Mouse (Mus musculus) adrenal gland, adult 2 months (tissue): ENCODE results near the gene Gm20388. TPM values are rescaled to one million over a fixed set of nuclear protein-coding genes. Genes with fewer than 3 reads are reported as not detected.

Experiments
- DNase-seq: peaks from one replicate; pipeline ENCODE4 v3.0.0; 2021
- polyA plus RNA-seq: library from polyadenylated mRNA; depleted of rRNA; stranded (reverse); fragments of >200 nt; gene quantifications from 2 replicates; pipeline ENCODE4 v1.2.3, GENCODE M21; 2012
- total RNA-seq, 2 experiments: library from RNA; stranded (reverse); gene quantifications; 2 replicates each; pipeline ENCODE4 v1.2.3; 2021

Gene Gm20388
- total and polyA plus RNA-seq, 3 experiments, result 5.9 to 50.1 (median 9.9) TPM

DNA sequence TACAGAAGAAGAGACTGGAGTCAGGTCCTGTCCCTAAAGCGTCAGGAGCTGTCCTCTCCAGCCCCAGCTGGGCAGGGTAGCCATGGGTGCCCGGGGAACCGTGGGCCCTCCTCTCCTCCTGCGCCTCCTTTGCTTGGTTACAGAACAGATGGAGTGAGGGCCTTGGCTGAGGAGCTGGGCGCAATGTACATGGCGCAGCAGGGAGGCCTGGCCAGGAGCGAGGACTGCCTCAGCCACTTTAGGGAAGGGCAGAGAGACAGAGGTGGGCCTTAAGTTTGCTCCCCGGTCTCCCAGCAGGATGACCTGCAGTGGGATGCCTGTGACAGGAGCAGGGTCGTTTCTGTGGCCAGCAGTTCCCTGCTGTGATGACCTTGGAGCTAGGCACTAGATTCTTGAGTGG, 381.0 kb downstream of the Gm20388 start:
- no peak for DNase-seq

DNA sequence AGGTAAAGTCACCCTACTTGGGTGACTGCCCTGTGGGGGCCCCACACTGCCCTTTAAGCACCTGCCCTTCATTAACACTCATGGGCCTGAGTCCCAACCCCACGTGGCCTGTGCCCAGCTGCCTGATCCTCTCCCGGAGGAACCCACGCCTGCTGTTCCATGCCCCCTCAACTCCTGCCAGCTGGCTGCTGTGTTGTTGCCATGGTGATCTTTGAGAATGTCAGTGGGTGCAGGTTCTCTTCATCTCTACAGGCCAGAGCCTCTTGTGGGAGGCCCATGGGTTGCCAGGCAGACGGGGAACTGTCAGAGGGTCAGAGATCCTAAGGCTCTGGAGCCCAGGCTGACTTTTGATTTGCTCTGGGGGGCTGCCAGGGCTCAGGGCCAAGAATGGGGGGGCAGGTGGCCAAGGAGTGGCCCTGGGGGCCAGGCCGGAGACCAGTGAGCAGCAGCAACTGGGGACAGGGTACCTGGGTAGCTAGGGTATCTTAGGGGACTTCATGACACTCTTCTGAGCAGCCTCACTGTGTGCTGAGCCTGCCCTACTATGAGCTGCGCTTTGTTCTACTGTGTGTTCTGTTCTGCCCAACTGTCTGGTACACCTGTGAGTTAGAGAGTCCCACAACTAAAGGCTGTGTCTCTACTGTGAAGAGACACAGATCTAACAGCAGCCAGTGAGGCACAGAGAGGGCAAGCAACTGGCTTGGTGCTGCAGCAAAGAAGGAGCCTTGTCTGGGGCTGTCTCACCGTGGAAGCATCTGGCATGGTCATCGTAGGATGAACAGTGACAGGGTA, 381.9 kb downstream of the Gm20388 start:
- peak; percentile 59 for DNase-seq

DNA sequence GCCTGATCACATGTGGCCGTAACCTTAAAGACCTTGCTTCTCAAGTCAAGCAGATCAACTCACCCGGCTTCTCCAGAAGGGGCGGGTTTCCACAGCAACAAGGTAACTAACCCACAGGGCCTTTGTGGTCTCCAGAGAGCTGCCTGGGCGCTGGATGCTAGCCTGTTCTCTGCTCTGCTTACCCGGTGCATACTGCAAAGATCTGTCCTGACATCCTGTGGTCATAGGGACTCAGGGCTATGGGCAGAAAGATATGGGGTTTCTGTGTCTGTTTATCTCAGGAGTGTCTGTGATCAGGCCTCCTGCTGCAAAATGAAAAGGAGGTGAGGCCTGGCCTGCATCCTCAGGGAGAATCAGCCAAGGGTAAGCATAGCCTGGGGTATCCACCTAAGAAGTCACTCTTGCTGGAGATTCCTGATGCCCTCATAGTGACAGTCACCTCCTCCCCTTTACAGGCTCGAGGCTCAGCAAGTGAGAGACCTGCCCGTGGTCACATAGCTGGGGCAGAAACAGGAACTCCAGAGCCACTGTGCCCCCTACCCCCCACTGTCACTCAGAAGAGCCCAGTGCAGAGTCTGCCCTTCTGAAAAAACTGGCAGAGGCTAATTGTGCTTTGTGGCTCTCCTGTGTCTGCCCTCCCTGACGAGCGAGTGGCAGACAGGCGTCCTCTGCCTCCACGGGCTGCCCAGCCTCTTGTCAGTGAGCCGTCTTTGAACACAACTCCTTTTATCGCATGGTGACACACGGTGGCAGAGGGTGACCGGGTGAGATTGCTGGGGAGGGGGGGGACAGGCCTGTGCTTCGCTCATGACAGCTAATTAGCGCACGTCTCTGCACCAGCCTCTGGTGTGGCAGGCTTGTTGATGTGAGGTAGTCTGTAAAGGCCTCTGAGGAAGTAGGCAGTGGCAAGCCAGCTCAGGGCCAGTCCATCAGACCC, 383.0 kb downstream of the Gm20388 start:
- no peak for DNase-seq

DNA sequence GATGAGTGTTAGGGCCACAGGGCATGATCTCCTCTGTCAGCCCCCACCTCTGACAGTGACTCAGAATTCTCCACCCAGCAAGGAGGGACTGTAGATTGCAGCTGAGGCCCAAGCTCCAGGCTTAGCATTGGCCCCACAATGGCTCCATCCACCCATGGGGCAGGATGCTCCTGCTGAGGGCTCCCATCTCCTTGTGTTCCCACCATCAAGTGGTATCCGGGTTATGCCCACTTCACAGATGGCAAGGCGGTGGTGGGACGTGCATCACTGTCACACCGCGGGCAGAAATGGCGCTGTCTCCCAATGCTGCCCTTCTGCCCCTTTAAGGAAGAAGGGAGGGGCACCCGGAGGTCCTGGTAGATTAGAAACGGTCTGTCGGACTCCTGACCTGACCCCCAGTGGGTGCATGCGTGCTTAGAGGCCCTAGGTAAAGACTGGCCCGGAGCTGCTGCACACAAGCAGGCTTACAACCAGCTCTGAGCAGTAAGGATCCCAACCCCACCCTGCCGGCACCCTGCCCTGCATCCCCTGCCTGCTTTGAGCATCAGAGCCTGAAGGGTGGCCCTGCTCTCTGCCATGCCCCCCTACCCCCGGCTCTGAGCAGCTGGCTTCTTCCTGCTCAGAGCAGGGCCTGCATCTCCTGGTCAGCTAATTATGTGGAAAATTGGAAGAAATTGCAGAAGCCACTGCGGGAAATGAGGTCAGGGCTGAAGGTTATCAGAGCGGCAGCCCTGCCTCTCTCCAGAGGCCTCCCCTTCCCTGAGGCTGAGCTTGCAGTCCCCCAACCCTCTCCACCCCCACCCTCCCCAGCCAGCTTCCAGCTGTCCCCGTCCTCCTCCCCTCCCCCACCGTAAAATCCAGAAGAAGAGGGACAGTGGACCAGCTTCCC, 384.6 kb downstream of the Gm20388 start:
- DNase-seq, result peak; percentile 55

DNA sequence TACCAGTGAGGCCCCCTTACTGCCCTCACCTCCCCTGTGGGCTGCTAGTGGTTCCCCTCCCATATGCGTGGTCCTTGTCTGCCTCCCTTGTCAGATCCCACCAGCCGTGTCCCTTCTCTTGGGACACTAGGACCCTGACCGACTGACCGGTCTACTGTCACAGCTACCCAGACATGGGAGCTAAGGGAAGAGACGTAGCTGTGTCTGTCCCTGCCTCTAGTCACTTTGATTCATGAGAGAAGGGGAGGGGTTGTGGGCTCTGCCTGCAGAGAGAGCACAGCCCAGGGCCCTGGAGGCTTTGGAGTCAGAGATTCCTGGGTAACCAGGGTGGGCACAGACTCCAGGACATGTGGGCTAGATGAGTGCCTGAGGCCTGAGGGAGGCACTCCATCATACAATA, 386.4 kb downstream of the Gm20388 start:
- no peak for DNase-seq

DNA sequence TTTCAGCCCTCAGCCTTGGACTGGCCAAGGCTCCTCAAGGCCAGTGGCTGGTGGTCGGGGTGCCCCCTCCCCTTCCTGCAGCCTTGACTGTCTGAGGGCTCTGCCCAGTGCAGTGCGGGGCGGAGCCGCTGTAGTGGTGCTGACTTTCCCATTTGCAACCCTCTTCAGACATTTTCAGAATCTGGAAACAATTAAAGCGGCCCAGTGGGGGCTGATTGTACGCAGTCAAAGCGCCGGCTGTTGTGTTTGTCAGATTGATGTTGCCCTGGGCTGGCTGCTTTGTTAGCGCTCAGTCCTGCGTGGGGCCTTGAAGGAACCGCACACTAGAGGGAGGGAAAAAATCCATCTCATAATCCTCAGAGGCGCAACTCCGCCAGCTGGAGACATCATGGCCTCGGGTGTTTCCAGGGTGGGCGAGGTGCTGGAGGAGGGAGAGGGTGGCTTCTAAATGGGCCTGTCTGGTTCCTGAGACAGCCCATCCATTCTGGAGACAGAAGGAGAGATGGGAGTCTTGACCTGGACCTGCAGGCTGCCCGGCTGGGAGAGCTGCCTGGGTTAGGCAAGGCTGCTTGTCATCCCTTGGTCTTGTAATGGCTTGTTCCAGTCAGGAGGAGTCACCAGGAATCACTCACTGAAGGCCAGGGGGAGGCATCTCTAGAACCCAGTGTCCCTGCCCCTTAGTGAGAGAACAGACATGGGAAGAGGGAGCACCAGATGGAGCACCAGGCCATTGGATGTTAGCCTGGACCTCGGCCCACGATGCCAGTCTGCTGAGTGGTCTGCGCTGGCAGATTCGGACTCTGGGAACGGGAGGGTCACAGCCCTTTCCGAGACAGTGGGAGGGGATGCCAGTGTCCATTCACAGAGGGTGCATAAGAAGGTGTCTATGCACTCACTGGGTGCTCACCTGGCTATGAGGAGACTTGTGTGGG, 388.2 kb downstream of the Gm20388 start:
- DNase-seq, result no peak

DNA sequence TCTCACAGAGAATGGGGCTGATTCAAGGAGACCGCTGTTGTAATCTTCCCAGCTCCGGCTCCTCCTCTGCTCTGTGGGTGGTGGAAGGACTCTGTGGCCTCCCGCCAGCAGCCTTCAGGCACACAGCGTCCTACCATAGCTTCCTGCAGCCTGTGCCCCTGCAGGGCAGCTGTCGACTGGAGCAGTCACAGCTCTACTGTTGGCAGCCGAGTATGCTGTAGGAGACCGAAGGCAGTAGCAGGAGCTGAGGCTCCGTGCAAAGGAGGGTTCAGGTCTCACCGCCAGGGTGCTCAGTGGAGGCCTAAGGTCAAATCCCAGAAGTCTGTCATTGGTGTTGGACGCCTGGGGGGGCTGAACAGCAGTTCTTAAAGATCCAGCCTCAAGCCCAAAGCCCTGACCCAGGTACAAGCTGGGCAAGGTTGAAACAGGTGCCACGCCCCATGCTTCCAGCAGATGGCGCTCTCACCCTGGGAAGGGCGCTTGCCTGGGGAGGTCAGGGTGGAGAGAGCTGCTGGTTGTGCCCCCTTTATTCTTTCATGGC, 390.0 kb downstream of the Gm20388 start:
- peak; percentile 81 for DNase-seq

DNA sequence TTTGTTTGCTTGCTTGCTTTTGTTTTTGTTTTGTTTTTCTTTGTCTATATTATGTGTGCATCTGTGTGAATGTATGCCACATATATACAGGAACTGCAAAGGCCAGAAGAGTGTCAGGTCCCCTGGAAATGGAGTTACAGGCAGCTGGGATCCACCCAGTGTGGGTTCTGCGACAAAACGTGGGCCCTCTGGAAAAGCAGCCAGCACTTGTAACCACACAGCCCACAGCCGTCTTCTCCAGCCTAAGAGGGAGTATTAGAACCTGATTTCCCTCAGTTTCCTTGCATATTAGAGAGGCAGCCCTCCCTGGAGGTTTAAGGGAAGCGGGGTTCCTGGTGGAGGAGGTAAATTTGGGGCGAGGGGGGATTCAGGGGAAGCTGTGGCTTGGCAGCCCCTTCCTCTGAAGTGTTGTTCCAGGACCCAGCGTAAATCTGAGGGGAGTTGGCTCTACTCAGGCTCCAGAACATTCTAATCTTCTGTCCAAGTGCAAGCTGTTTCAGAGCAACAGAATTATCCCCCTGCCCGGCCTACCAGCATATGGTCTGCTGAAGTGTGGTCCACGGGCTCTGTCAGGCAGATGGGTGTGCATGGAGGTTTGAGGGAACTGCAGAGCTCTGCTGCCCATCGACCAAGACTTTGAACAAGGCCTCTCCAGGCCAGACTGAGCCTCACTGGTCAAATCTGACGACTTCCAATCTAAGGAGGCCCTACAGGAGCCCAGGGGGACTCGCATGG, 392.5 kb downstream of the Gm20388 start:
- DNase-seq, result no peak

DNA sequence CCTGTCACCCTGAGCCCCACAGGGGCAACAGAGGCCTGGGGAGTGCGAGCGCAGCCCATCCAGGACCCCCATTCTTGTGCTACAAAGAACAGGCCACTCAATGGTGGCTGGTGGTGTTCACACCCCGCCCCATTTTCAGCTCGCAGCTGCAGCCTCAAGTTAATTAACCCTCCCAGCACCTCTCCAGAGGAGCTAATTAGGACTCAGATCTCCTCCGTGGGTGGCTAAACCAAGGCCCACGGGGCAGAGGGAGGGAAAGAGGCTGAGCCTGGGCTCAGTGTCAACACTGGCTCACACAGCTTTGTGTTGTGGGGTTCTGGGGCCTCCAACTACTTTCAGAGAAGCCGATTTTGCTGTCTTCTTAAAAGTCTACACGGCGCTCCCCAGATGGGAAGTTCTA, 393.5 kb downstream of the Gm20388 start:
- no peak for DNase-seq

DNA sequence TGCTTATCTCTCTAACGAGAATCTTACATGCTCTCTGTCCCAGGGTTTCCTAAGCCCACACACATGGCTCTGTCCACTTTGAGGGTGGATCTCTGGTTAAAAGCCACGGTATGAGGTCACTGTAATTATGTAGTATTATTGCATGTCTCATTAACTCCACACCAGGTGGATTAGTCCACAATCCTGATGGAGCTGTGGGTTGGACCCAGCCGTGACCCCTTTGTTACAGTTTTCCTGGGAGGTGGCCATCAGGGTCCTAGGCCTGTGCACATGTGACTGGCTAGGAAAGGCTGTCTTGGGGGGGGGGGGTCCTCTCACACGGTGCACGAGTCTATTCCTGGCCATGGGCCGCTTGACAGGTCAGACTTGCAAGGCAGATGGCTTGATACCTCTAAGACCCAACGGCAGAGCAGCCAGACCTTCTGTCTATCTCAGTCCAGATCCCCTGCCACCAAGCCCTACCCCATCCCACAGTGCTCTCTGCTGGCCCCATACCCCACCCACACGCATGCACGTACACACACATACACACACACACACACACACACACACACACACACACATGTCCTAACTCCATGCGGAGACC, 395.3 kb downstream of the Gm20388 start:
- no peak for DNase-seq

DNA sequence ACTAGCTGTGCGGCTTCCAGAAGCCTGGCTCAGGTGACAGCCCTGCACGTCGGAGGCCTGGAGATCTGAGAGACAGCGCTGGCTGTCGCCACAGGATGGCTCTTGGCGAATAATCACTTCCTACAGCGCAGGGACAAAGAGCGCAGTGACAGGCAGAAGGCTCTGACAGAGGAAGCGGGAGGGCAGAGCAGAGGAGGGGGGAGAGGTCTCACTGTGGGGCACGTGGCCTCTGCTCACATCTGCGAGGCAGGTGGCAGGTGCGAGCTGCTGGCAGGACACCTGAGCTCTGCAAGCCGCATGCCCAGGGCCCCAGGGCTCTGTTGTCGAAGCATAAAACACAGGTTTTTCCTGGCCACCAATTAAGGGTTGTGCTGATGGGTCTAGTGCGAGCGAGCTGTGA, 396.5 kb downstream of the Gm20388 start:
- DNase-seq, result no peak

DNA sequence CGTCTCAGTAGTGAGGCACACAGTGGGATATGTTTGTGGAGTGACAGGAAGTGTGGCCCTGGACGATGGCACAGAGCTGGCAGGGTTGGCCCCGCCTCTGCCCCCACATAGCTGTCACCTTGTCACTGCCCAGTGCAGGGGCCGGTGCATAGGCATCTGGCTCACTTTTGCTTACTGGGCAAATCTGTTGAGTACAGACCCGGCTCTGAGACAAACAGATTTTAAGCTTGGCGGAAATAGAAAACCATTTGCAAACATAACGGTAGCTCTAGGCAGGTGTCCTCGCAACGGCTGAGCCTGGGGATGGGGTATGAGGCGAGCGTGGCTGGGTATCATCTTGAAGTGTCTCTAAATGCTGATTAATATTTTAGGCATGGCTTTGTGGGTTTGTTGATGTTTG, 396.9 kb downstream of the Gm20388 start:
- DNase-seq, result no peak

DNA sequence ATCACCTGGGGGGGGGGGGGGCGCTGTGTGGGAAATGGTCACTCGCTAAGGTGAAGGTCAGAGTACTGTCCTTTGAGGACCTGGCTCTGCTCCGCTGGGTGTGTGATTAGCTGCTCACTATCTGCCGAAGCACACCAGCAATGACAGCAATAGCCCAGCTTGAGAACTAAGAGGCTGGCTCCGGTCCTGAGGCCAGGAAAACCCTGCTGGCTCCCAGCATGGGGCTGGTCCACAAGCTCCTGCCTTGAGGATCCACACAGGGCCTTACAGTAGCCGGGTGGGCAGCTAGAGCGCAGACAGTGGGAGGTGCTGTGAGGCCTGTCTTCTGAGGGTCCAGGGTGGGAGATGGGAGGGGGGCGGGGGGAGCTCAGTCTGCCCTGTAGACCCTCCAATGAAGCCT, 397.5 kb downstream of the Gm20388 start:
- no peak for DNase-seq

DNA sequence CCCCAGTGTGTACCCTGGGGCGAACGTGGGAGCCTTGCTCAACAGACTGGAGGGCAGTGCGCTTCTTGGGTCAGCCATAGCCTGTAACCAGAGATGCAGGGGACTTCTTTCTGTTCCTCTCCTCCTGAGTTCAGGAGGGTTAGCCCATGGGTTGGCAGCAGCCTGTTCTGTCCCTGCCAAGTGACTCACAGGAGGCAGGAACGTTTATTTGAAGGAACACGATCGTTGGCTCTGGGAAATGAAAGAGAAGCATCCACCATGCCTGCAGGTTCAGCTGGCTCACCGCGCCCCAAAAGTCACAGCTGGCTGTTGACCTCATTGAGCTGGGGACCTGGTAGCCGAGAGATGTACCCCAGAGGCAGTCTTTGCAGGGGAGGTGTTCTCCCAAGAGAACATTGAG, 397.9 kb downstream of the Gm20388 start:
- no peak for DNase-seq

DNA sequence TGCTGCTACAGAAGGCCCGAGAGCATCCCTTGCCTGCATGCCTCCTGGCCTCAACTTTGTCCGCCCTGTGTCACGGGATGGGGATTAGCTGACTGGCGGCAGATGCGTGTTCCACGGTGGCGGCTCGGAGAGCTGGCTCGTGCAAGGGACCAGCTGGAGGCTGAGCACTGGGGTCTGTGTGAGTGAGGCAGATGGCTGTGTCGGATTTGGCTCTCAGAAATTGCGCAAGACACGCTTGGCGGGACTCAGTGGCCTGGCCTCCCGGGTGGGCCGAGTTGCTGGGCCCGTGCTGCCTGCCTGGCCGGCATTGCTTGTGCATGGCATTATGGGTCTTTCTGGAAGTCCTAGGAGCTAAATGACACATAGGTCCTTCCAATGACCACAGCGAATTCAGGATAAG, 398.7 kb downstream of the Gm20388 start:
- no peak for DNase-seq

DNA sequence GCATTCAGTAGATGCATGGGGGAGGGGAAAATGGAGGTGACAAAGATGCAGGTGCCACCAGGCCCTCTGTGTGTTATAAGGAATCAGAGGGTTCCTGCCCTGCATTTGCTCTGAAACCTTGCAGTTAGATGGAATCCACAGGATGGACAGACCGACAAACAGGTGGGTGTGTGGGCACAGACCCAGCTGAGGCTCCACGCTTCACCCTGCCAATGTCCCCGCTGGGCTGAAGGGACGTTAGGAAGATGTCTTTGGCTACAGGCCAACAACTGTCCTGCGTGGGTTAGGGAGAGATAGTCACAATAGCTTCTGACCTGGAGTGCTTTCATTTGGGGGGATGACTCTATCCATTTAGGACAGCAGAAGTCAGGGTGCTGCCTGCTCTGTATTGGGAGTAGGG, 399.4 kb downstream of the Gm20388 start:
- no peak for DNase-seq

DNA sequence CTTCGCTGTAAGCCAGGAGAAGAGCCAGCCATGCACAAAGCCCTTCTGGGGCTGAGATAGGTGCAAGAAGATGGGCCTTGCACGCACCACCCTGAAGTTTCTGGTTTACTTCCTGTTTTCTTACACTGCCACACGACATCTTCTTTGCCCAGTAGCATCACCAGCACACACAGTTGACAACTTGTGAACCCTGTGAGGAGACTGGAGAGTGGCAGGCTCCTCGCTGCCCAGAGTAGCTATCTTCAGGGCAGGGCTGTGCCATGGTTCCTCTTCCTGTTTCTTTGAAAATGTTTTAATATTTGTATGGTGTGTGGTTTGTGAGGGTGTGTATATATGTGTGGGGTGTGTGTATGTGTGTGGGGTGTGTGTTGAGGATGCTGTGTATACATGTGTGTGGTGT, 401.8 kb downstream of the Gm20388 start:
- DNase-seq, result no peak

DNA sequence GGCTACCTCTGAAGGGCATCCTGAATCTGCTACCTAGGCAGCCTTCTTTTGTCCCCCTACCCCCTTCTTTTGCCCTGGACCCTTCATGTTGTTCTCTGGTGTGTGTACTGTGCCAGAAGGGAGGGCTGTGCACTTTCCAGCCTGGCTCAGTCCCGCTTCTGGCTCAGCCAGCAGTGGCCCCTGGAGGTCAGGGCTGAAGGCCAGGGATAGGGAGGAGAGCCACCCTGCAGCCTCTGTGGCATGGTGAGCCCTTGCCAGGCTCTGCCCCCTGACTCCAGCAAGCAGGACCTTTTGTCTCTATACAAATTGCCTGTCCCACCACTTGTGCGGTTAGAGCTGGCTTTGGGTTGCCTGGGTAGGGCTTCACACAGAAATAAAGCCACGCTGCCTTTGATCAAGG, 403.0 kb downstream of the Gm20388 start:
- peak; percentile 69 for DNase-seq

DNA sequence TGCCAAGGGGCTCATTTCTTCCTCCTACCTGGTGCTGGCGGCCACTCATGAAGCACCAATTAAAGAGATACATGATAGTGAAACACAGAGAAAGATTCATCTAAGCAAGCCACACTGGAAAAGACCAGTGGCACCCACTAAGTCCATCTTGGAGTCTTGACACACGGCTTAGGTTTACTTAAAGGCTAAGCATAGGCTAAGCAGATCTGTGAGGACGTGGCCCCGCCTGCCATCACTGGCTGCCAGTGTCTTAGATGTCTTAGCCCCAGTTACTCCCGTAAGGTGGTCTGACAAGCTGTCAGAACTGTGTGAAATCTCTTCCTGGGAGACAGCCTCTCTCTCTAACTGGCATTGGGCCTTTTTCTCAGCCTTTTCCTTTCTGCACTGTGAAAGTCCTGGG, 404.3 kb downstream of the Gm20388 start:
- no peak for DNase-seq

DNA sequence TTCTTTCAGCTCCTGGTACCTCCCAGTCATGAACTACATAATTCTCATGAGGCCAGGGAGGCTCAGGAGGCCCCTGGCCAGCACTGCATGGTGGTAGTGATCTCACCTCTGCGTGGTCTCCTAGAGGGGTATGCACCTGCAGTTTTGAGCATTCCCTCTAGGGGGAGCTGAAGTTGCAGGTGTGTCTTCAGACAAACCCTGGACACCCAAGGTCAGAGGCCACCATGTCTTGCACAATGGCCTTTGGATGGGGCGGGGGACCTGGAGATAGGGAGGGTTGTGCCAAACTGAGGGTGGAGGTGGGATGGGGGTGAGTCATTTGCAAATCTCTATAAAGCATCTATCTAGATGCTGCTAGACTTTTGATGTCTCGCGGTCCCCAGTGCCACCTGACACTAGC, 405.0 kb downstream of the Gm20388 start:
- no peak for DNase-seq
